Mouse (Mus musculus) gastrocnemius, postnatal 36 days (tissue): ENCODE data around the gene Csmd2. TPM values are rescaled to one million over a fixed set of nuclear protein-coding genes. Genes with fewer than 3 reads are reported as not detected.

Experiments used
- DNase-seq, 2 experiments: peaks; one replicate each; pipeline ENCODE4 v3.0.0; 2022
- intact Hi-C: fragments of 180-260 bp; cut with DNase I; formaldehyde crosslinking; loops from one replicate; pipeline ENCODE4 v1.15.1; 2025
- total RNA-seq, 2 experiments: library from RNA; stranded (reverse); gene quantifications; 2 replicates each; pipeline ENCODE4 v1.2.3; 2021

The Csmd2 gene
- total RNA-seq, 2 experiments from 2014 or later: not detected

- intact Hi-C loops: no loop called here
- DNase-seq: no peak
Measured at GRCm38 (mm10) chr4:128400016-128400415, 412.4 kb downstream of the Csmd2 start.

GRCm38 (mm10) chr4:128401591-128401990, 413.9 kb downstream of the Csmd2 start:
- DNase-seq: no peak
- intact Hi-C loops: no loop called here

GRCm38 (mm10) chr4:128402706-128403105, 415.0 kb downstream of the Csmd2 start:
- DNase-seq: no peak
- intact Hi-C loops: no loop called here

- intact Hi-C loops: no loop called here
Measured at GRCm38 (mm10) chr4:128405576-128405975, 417.9 kb downstream of the Csmd2 start.

GRCm38 (mm10) chr4:128407084-128407845, 419.6 kb downstream of the Csmd2 start:
- DNase-seq: no peak
- intact Hi-C loops: no loop called here

More at GRCm38 (mm10) chr4:128405576-128405975, 417.9 kb downstream of the Csmd2 start:
- no peak for DNase-seq

- intact Hi-C loops: no loop called here
- no peak for DNase-seq
Measured at GRCm38 (mm10) chr4:128411941-128412630, 424.4 kb downstream of the Csmd2 start.

- intact Hi-C loops: no loop called here
- no peak for DNase-seq
Measured at GRCm38 (mm10) chr4:128414741-128415140, 427.1 kb downstream of the Csmd2 start.

- intact Hi-C loops: no loop called here
- no peak for DNase-seq
Measured at GRCm38 (mm10) chr4:128419988-128420617, 432.4 kb downstream of the Csmd2 start.

GRCm38 (mm10) chr4:128422486-128422885, 434.8 kb downstream of the Csmd2 start:
- intact Hi-C loops: no loop called here
- DNase-seq: no peak

GRCm38 (mm10) chr4:128425339-128425738, 437.7 kb downstream of the Csmd2 start:
- DNase-seq: no peak
- intact Hi-C loops: no loop called here

GRCm38 (mm10) chr4:128427261-128428030, 439.8 kb downstream of the Csmd2 start:
- intact Hi-C loops: no loop called here
- DNase-seq: no peak

GRCm38 (mm10) chr4:128428303-128429107, 440.8 kb downstream of the Csmd2 start:
- no peak for DNase-seq
- intact Hi-C loops: no loop called here

- intact Hi-C loops: no loop called here
- DNase-seq: no peak
Measured at GRCm38 (mm10) chr4:128429591-128429990, 441.9 kb downstream of the Csmd2 start.

GRCm38 (mm10) chr4:128440550-128440949, 452.9 kb downstream of the Csmd2 start:
- DNase-seq: no peak
- intact Hi-C loops: no loop called here

- intact Hi-C loops: no loop called here
- no peak for DNase-seq
Measured at GRCm38 (mm10) chr4:128441228-128441627, 453.6 kb downstream of the Csmd2 start.

GRCm38 (mm10) chr4:128442791-128443190, 455.1 kb downstream of the Csmd2 start:
- no peak for DNase-seq
- intact Hi-C loops: no loop called here

- no peak for DNase-seq
- intact Hi-C loops: no loop called here
Measured at GRCm38 (mm10) chr4:128445514-128446260, 458.0 kb downstream of the Csmd2 start.

- intact Hi-C loops: no loop called here
- no peak for DNase-seq
Measured at GRCm38 (mm10) chr4:128448831-128449431, 461.3 kb downstream of the Csmd2 start.

GRCm38 (mm10) chr4:128450137-128450536, 462.5 kb downstream of the Csmd2 start:
- DNase-seq: no peak
- intact Hi-C loops: no loop called here
